18 mouse cellular contexts compared by ENCODE assay signal in genomic region chr4:13492846-13493245, GRCm38 (mm10).
"Had no signal": no experiment of that assay in that cellular context is flagged by ENCODE, and none has a peak within 500 bp of the region (broad histone marks: within the 10 kb centered on the region; RNA-seq: fewer than 3 reads in every experiment).

No protein-coding gene starts in this region.

- H3K9ac ChIP-seq: liver, embryonic 13.5 days; stomach, embryonic 15.5 days had no signal

- H3K36me3 ChIP-seq: liver, embryonic 13.5 days; stomach, embryonic 15.5 days had no signal

- H3K4me1 ChIP-seq: liver, embryonic 13.5 days; stomach, embryonic 15.5 days had no signal

- H3K27ac ChIP-seq: kidney, postnatal 0 days; layer of hippocampus, adult 2 months; left cerebral cortex, adult 2 months; liver, embryonic 13.5 days; stomach, embryonic 15.5 days had no signal

- H3K27me3 ChIP-seq: liver, embryonic 13.5 days; stomach, embryonic 15.5 days had no signal

- H3K4me2 ChIP-seq: liver, embryonic 13.5 days; midbrain, embryonic 11.5 days; stomach, embryonic 15.5 days had no signal

- H3K4me3 ChIP-seq: layer of hippocampus, adult 2 months; left cerebral cortex, adult 2 months; liver, embryonic 13.5 days; stomach, embryonic 15.5 days had no signal

- H3K9me3 ChIP-seq: liver, embryonic 13.5 days; stomach, embryonic 15.5 days had no signal

- DNase-seq: kidney, adult 2 months; kidney, postnatal 25 days; layer of hippocampus, adult 9-11 months; layer of hippocampus, postnatal 36 days; liver, embryonic 13.5 days; lung, adult 2 months; lung, postnatal 14 days; lung, postnatal 4 days; midbrain, embryonic 14.5 days; retina, postnatal 1 day; right cerebral cortex, postnatal 25 days; spleen, adult 18-20 months; thymus, postnatal 36 days had no signal
